Mouse (Mus musculus) activated CD4-positive, CD25-positive, alpha-beta regulatory T cell, adult 4 months (primary cell): ENCODE measurements around the gene Gnai3. TPM values are rescaled to one million over a fixed set of nuclear protein-coding genes. Genes with fewer than 3 reads are reported as not detected.
A peak's percentile ranks its signal among the peaks of the same experiment; 100 is the strongest.

ENCODE experiments used
- ATAC-seq: one replicate; pipeline ENCODE4 v1.8.0; 2017
- polyA plus RNA-seq, 2 experiments: library from polyadenylated mRNA; unstranded; fragments of 100-300 nt; shearing (Covaris generic); gene quantifications; one replicate each; pipeline ENCODE4 v1.2.1; 2017

Gnai3 gene
- polyA plus RNA-seq, 2 experiments from 2014 or later = 109 to 113 TPM

DNA sequence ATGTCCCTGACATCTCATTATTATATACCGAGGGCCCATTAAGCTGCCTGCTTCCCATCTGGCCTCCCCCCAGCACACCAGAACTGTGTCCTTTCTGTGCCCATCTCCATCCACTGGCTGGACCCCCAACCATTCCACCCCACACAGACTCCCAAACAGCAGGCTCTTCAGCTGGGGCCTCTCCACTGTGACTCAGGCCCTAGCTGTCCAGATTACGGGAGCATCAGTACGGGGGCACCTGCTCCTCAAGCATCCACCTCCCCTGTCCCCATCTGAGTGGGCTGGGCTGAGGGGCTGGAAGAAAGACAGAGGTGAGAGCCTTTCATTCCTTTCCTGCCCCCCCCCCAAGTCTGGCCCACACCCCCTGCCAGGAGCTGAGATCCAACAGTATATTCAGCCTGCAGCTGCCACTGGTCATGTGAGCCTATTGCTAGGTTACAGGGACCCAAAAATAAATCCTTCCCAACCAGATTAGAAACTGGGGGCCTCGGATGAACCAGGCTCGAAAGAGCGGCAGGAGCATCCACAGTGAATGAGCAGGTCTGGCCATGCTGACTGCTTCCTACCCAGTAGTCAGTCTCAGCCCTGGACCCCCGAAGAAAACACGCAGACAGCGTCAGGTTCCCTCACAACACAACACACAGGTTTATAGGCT, 12.6 kb upstream of the Gnai3 start:
- ATAC-seq = no peak

- no peak for ATAC-seq
Observed at GRCm38 (mm10) chr3:108154656-108155055, 8.7 kb upstream of the Gnai3 start, which contains the start of gene Gpr61. Gene Gpr61 (minus strand): TSS chr3:108154882.

- no peak for ATAC-seq
Observed at GRCm38 (mm10) chr3:108152290-108152689, 6.3 kb upstream of the Gnai3 start.

- peak; percentile 52 for ATAC-seq
Observed at GRCm38 (mm10) chr3:108147386-108148235, 1.7 kb upstream of the Gnai3 start.

- no peak for ATAC-seq
Observed at GRCm38 (mm10) chr3:108146671-108147070, 725 bp upstream of the Gnai3 start.

DNA sequence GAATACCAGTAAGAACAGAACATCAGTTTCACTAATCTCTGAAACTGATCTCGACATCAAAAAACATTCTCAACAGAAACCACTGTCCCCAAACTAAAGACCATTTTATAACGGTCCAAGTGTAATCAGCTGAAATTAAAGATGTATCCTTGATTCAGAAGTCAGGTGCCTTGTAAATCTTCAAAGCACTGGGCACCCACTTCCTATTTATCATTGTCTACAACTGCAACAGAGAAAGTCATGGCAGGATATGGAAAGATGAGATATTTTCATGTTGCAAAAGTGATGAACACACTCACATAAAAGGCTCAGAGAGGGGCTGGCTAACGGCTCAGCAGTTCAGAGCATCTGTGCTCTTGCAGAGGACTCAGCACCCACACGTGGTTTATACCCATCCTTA, 5.2 kb downstream of the Gnai3 start:
- ATAC-seq = peak; percentile 53

DNA sequence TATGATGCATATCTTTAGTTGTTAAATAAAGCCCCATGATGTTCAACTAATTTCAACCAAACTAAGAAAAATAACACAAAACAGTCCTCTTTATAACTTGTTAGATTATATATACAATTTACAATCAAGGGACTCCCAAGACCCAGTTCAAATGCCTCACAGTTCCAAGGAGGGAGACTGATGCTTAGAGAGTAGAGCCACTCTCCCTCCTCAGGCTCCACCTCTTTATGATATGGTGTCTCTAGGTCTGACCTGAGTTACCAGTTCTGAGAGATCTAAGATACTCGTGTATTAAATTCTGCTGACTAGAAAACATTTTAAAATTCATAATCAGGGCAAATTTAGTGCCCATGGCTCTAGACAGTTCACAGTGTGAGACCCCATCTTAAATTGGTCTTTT, 6.8 kb downstream of the Gnai3 start:
- ATAC-seq = no peak

- ATAC-seq = no peak
Observed at GRCm38 (mm10) chr3:108134701-108135100, 11.2 kb downstream of the Gnai3 start.

DNA sequence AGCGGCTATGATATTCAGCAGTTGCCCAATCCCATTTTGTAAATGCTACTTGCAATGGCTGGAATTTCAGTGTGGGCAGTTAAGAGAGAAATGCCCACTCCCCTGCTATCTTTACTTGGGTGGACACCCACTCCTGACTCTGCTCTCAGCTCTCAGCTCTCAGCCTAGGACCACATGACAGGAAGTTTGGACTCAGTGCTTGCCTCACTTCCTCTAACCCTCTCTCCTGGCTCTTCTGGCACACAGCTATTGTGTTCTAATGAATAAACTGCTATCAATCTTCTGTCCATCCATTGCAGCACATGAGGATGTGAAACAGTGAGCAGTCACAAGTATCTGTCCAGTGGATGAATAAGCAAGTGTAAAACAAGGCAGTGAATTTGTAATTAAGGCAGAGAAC, 13.5 kb downstream of the Gnai3 start:
- ATAC-seq = no peak

GRCm38 (mm10) chr3:108131821-108132220, 14.1 kb downstream of the Gnai3 start:
- ATAC-seq = no peak

- no peak for ATAC-seq
Observed at GRCm38 (mm10) chr3:108131216-108131615, 14.7 kb downstream of the Gnai3 start.

GRCm38 (mm10) chr3:108129804-108130203, 16.1 kb downstream of the Gnai3 start:
- no peak for ATAC-seq

- no peak for ATAC-seq
Observed at GRCm38 (mm10) chr3:108129367-108129766, 16.6 kb downstream of the Gnai3 start.

GRCm38 (mm10) chr3:108128520-108128919, 17.4 kb downstream of the Gnai3 start:
- no peak for ATAC-seq

DNA sequence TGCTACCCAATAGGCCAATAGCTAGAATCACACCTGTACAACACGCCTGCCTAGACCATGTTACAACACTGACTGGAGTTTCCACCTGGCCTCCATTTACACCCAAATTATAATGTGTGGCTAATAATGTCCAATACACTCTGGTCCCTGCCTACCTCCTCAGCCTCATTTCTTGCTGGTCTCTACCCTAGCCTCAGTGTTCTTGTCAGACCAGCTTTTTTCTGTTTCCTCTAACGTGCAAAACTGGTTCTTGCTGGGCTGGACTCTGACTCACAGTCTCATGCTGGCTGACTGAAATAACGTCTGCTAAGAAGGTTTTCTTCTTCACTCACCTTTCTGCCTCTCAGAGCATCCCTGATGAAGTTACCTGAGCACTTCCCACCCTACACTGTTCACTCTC, 19.6 kb downstream of the Gnai3 start:
- no peak for ATAC-seq

DNA sequence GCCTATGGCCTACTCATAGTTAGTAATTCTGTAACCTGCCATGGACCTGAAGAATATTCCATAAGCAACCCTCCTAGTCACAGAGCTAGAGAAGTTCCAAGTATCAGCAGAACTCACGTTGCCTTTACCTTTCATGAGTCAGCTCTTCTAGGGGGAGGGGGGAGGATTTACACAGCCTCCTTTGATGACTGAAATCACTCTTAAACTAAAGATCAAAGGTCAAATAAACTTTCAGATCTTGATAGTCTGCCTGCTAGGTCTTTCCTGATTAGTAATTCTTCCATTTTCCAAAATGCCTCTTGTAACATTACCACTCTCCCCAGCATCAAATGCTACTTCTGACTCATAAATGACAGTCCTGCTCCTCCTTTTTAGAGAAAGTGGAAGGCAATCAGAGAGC, 21.8 kb downstream of the Gnai3 start:
- ATAC-seq = peak; percentile 57

DNA sequence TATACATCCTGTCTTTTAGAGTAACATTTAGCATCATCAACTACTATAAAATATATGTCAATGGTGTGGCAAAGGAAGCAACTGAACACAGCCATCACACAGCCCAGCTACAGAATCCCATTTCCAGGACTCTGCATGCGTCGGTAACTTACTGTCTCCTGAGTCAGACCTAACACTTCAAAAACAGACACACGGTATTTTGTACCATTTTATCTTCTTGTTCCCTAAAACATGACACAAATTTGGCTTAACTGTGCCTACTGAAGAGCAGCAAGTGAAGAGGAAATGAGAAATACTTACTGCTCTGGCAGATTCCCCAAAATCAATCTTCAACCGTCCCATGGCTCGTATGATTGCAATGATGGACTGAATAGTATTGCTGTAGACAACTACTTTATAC, 22.7 kb downstream of the Gnai3 start:
- no peak for ATAC-seq

- no peak for ATAC-seq
Observed at GRCm38 (mm10) chr3:108121101-108121500, 24.8 kb downstream of the Gnai3 start.

- no peak for ATAC-seq
Observed at GRCm38 (mm10) chr3:108117465-108117864, 28.5 kb downstream of the Gnai3 start.

- no peak for ATAC-seq
Observed at GRCm38 (mm10) chr3:108113591-108114289, 32.2 kb downstream of the Gnai3 start.

DNA sequence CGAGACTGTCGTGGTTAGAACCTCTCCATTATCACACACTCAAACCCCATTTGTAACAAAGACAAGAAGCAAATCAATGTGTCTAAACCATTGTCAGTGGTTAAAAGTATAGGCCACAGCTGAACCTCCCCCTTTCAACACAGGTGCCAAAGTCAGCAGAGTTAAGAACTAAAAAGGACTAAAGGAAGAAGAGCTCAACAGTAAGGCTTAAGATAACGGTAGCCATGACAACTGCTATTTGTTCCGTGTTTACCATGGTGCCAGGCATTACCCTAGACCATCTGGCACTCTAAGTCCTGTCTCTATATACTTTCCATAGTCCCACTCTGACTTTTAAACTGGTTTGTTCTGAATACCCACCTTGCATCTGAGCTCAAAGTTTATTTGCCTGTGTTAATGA, 33.3 kb downstream of the Gnai3 start:
- no peak for ATAC-seq

DNA sequence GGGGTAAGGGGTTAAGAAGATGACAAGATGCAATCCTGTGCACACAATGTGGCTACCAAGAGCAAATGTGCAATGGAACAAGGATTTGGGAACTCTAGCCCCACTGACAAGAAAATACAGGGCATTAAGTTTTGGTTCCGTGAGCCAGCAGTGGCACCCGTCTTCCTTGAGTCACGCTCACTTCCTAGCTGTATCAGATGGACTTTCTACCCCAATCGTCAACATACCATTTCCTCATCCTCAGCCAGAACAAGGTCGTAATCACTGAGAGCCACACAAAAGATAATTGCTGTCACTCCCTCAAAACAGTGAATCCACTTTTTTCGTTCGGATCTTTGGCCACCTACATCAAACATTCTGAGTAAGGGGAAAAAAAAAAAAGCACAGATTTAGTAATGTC, 33.7 kb downstream of the Gnai3 start:
- ATAC-seq = no peak

DNA sequence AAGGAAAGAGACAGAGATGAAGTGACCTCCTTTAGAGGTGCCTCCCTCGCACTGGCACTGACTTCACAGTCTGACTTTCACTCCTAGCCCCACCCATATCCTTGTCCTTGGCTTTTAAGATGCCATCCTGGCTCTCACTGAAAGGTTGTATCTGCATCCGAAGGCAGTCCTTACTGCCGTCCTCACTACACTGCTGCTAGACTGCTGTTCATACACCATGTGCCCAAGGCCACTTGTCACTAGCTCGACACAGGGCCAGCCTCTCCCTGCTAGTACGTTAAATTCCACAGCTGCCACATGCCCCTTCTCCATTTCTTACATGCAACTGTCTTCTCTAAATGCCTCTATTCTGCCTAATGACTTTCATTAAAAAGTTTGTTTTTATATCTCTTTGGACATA, 34.6 kb downstream of the Gnai3 start:
- no peak for ATAC-seq

- no peak for ATAC-seq
Observed at GRCm38 (mm10) chr3:108105281-108105680, 40.7 kb downstream of the Gnai3 start.
